Mouse (Mus musculus): ENCODE results near the gene Kat6b. TPM values are rescaled to one million over a fixed set of nuclear protein-coding genes. Genes with fewer than 3 reads are reported as not detected.
"Not testable (repeated sequence)": the region's sequence is repeated elsewhere in the genome, so short reads cannot be mapped to it uniquely, and the experiment has no call there.

The Kat6b gene
- polyA plus RNA-seq, 1 experiment from 2014 or later, result 19.6 TPM

- Histone ChIP-seq H3K27ac (no peak overlapping the region), H3K27me3 (ENCODE audit: low read depth, poor library complexity, severe bottlenecking) (no peaks in the 10 kb centered on the region), H3K4me1 (peaks cover 3% of the 10 kb centered on the region; the same call in 1 of the 2 replicates), H3K9me3 (replicated peaks) (no peaks in the 10 kb centered on the region), H3K36me3 (peaks cover 48% of the 10 kb centered on the region), H3K4me3 (no peak overlapping the region)
- DNase-seq (ENCODE audit: low spot score), result no peak
- WGBS, result 93% methylated on average over 6 of the region's 6 CpGs
Measured at GRCm38 (mm10) chr14:21511438-21511837, 30.2 kb downstream of the Kat6b start.

- peaks cover 64% of the 10 kb centered on the region for H3K36me3 ChIP-seq
- no peak overlapping the region for H3K27ac ChIP-seq
- H3K27me3 ChIP-seq (ENCODE audit: low read depth, poor library complexity, severe bottlenecking), result no peaks in the 10 kb centered on the region
- DNase-seq (ENCODE audit: low spot score), result no peak
- H3K4me1 ChIP-seq, result peaks cover 6% of the 10 kb centered on the region
- 94% methylated on average over 5 of the region's 5 CpGs for WGBS
- H3K9me3 ChIP-seq (replicated peaks), result no peaks in the 10 kb centered on the region
- H3K4me3 ChIP-seq, result no peak overlapping the region
Measured at GRCm38 (mm10) chr14:21515505-21515904, 34.3 kb downstream of the Kat6b start.

- H3K4me3 ChIP-seq, result no peak overlapping the region
- no peaks in the 10 kb centered on the region for H3K27me3 ChIP-seq (ENCODE audit: low read depth, poor library complexity, severe bottlenecking)
- H3K27ac ChIP-seq, result no peak overlapping the region
- H3K36me3 ChIP-seq, result peaks cover 56% of the 10 kb centered on the region
- no peak for DNase-seq (ENCODE audit: low spot score)
- peaks cover 29% of the 10 kb centered on the region for H3K4me1 ChIP-seq
- 91% methylated on average over 3 of the region's 3 CpGs for whole genome bisulfite sequencing
- H3K9me3 ChIP-seq (replicated peaks), result no peaks in the 10 kb centered on the region
Measured at GRCm38 (mm10) chr14:21519307-21519706, 38.1 kb downstream of the Kat6b start.

GRCm38 (mm10) chr14:21520496-21520895 is 39.3 kb downstream of the Kat6b start:
- Histone ChIP-seq H3K9me3 (replicated peaks) (no peaks in the 10 kb centered on the region), H3K27me3 (ENCODE audit: low read depth, poor library complexity, severe bottlenecking) (no peaks in the 10 kb centered on the region), H3K36me3 (peaks cover 51% of the 10 kb centered on the region), H3K4me3 (no peak overlapping the region), H3K27ac (no peak overlapping the region), H3K4me1 (peaks cover 35% of the 10 kb centered on the region)
- WGBS, result 92% methylated on average over 7 of the region's 7 CpGs
- DNase-seq (ENCODE audit: low spot score), result no peak

GRCm38 (mm10) chr14:21521496-21521895 is 40.3 kb downstream of the Kat6b start:
- H3K27me3 ChIP-seq (ENCODE audit: low read depth, poor library complexity, severe bottlenecking); H3K4me3 ChIP-seq; DNase-seq (ENCODE audit: low spot score); H3K27ac ChIP-seq; H3K9me3 ChIP-seq (replicated peaks): not testable (repeated sequence)
- Histone ChIP-seq H3K36me3 (peaks cover 41% of the 10 kb centered on the region), H3K4me1 (peaks cover 45% of the 10 kb centered on the region)
- 91% methylated on average over 4 of the region's 4 CpGs for WGBS

- H3K4me3 ChIP-seq, result no peak overlapping the region
- whole genome bisulfite sequencing, result 90% methylated on average over 16 of the region's 16 CpGs
- H3K4me1 ChIP-seq, result peaks cover 48% of the 10 kb centered on the region
- H3K36me3 ChIP-seq, result peaks cover 32% of the 10 kb centered on the region
- H3K27me3 ChIP-seq (ENCODE audit: low read depth, poor library complexity, severe bottlenecking), result no peaks in the 10 kb centered on the region
- DNase-seq (ENCODE audit: low spot score), result no peak
- H3K9me3 ChIP-seq (replicated peaks), result no peaks in the 10 kb centered on the region
- H3K27ac ChIP-seq, result no peak overlapping the region
Measured at GRCm38 (mm10) chr14:21522312-21522978, 41.2 kb downstream of the Kat6b start.

GRCm38 (mm10) chr14:21523234-21523633 is 42.0 kb downstream of the Kat6b start:
- WGBS, result 60% methylated on average over 9 of the region's 9 CpGs
- H3K4me1 ChIP-seq, result peaks cover 54% of the 10 kb centered on the region
- no peak overlapping the region for H3K4me3 ChIP-seq
- H3K27ac ChIP-seq, result peak overlapping the region; percentile 77
- no peaks in the 10 kb centered on the region for H3K9me3 ChIP-seq (replicated peaks)
- H3K36me3 ChIP-seq, result peaks cover 24% of the 10 kb centered on the region
- DNase-seq (ENCODE audit: low spot score), result no peak
- H3K27me3 ChIP-seq (ENCODE audit: low read depth, poor library complexity, severe bottlenecking), result no peaks in the 10 kb centered on the region

- Histone ChIP-seq H3K4me3 (no peak overlapping the region), H3K27ac (peak overlapping the region; percentile 71), H3K27me3 (ENCODE audit: low read depth, poor library complexity, severe bottlenecking) (no peaks in the 10 kb centered on the region), H3K9me3 (replicated peaks) (no peaks in the 10 kb centered on the region), H3K4me1 (peaks cover 60% of the 10 kb centered on the region), H3K36me3 (peaks cover 17% of the 10 kb centered on the region)
- WGBS, result 30% methylated on average over 3 of the region's 3 CpGs
- peak; percentile 36 for DNase-seq (ENCODE audit: low spot score)
Measured at GRCm38 (mm10) chr14:21523851-21524441, 42.7 kb downstream of the Kat6b start.

GRCm38 (mm10) chr14:21525674-21526073 is 44.4 kb downstream of the Kat6b start:
- peaks cover 58% of the 10 kb centered on the region for H3K4me1 ChIP-seq
- 79% methylated on average over 4 of the region's 4 CpGs for WGBS

GRCm38 (mm10) chr14:21533566-21533965 is 52.3 kb downstream of the Kat6b start:
- 70% methylated on average over 4 of the region's 4 CpGs for WGBS
- Histone ChIP-seq H3K27ac (no peak overlapping the region), H3K4me1 (peaks cover 18% of the 10 kb centered on the region; the same call in 1 of the 2 replicates), H3K4me3 (no peak overlapping the region), H3K9me3 (replicated peaks) (no peaks in the 10 kb centered on the region), H3K27me3 (ENCODE audit: low read depth, poor library complexity, severe bottlenecking) (no peaks in the 10 kb centered on the region), H3K36me3 (peaks cover 15% of the 10 kb centered on the region)
- no peak for DNase-seq (ENCODE audit: low spot score)

More at GRCm38 (mm10) chr14:21525674-21526073, 44.4 kb downstream of the Kat6b start:
- Histone ChIP-seq H3K9me3 (replicated peaks) (no peaks in the 10 kb centered on the region), H3K27ac (no peak overlapping the region), H3K36me3 (peaks cover 7% of the 10 kb centered on the region), H3K4me3 (no peak overlapping the region), H3K27me3 (ENCODE audit: low read depth, poor library complexity, severe bottlenecking) (no peaks in the 10 kb centered on the region)
- DNase-seq (ENCODE audit: low spot score), result no peak

- H3K4me3 ChIP-seq, result no peak overlapping the region
- no peaks in the 10 kb centered on the region for H3K9me3 ChIP-seq (replicated peaks)
- peaks cover 15% of the 10 kb centered on the region for H3K36me3 ChIP-seq
- peaks cover 16% of the 10 kb centered on the region; the same call in 1 of the 2 replicates for H3K4me1 ChIP-seq
- 79% methylated on average over 2 of the region's 2 CpGs for WGBS
- DNase-seq (ENCODE audit: low spot score), result no peak
- H3K27me3 ChIP-seq (ENCODE audit: low read depth, poor library complexity, severe bottlenecking), result no peaks in the 10 kb centered on the region
- no peak overlapping the region for H3K27ac ChIP-seq
Measured at GRCm38 (mm10) chr14:21534066-21534465, 52.8 kb downstream of the Kat6b start.

GRCm38 (mm10) chr14:21534542-21535272 is 53.5 kb downstream of the Kat6b start:
- no peak overlapping the region for H3K4me3 ChIP-seq
- H3K4me1 ChIP-seq, result peaks cover 13% of the 10 kb centered on the region; the same call in 1 of the 2 replicates
- H3K9me3 ChIP-seq (replicated peaks), result no peaks in the 10 kb centered on the region
- peaks cover 15% of the 10 kb centered on the region for H3K36me3 ChIP-seq
- peak; percentile 17 for DNase-seq (ENCODE audit: low spot score)
- no peaks in the 10 kb centered on the region for H3K27me3 ChIP-seq (ENCODE audit: low read depth, poor library complexity, severe bottlenecking)
- H3K27ac ChIP-seq, result no peak overlapping the region
- 90% methylated on average over 11 of the region's 11 CpGs for WGBS

Measured in limb, embryonic 10.5 days (tissue).